Mouse (Mus musculus) ES-E14 (cell line): Measurements from ENCODE around the gene Zfp799.
"Not testable (repeated sequence)": the region's sequence is repeated elsewhere in the genome, so short reads cannot be mapped to it uniquely, and the experiment has no call there.

Experiments used
- HCFC1 ChIP-seq: IDR thresholded peaks from 2 replicates; pipeline ENCODE4 v1.6.1; 2012; ENCODE audit warnings: low read length, inconsistent platforms, borderline replicate concordance; ENCODE audit not compliant: insufficient read depth
- ZC3H11A ChIP-seq: IDR thresholded peaks from 2 replicates; pipeline ENCODE4 v1.6.1; 2012; ENCODE audit warnings: low read depth, mild to moderate bottlenecking, inconsistent platforms, low read length, borderline replicate concordance
- ZNF384 ChIP-seq: IDR thresholded peaks from 2 replicates; pipeline ENCODE4 v1.6.1; 2012; ENCODE audit warnings: low read depth, low read length, inconsistent platforms

GRCm38 (mm10) chr17:32867266-32867665 is 37.2 kb upstream of the Zfp799 start:
- TF ChIP-seq HCFC1, ZC3H11A, ZNF384: not testable (repeated sequence)
